Mouse (Mus musculus): ENCODE data around the gene Cmip.

Gene Cmip

GRCm38 (mm10) chr8:117294812-117295211 is 37.9 kb downstream of the Cmip start:
- DNase-seq (ENCODE audit: extremely low spot score, low spot score) = no peak

GRCm38 (mm10) chr8:117297913-117298518 is 41.2 kb downstream of the Cmip start:
- no peak for DNase-seq (ENCODE audit: extremely low spot score, low spot score)

- DNase-seq (ENCODE audit: extremely low spot score, low spot score) = no peak
Observed at GRCm38 (mm10) chr8:117299204-117299603, 42.3 kb downstream of the Cmip start.

- no peak for DNase-seq (ENCODE audit: extremely low spot score, low spot score)
Observed at GRCm38 (mm10) chr8:117300188-117300587, 43.3 kb downstream of the Cmip start.

- no peak for DNase-seq (ENCODE audit: extremely low spot score, low spot score)
Observed at GRCm38 (mm10) chr8:117301457-117302041, 44.7 kb downstream of the Cmip start.

- no peak for DNase-seq (ENCODE audit: extremely low spot score, low spot score)
Observed at GRCm38 (mm10) chr8:117302072-117302471, 45.2 kb downstream of the Cmip start.

GRCm38 (mm10) chr8:117303666-117304065 is 46.8 kb downstream of the Cmip start:
- no peak for DNase-seq (ENCODE audit: extremely low spot score, low spot score)

- no peak for DNase-seq (ENCODE audit: extremely low spot score, low spot score)
Observed at GRCm38 (mm10) chr8:117305405-117305804, 48.5 kb downstream of the Cmip start.

- no peak for DNase-seq (ENCODE audit: extremely low spot score, low spot score)
Observed at GRCm38 (mm10) chr8:117306756-117307155, 49.9 kb downstream of the Cmip start.

GRCm38 (mm10) chr8:117307221-117307620 is 50.4 kb downstream of the Cmip start:
- no peak for DNase-seq (ENCODE audit: extremely low spot score, low spot score)

- DNase-seq (ENCODE audit: extremely low spot score, low spot score) = no peak
Observed at GRCm38 (mm10) chr8:117308303-117309095, 51.6 kb downstream of the Cmip start.

GRCm38 (mm10) chr8:117309653-117310274 is 52.9 kb downstream of the Cmip start:
- no peak for DNase-seq (ENCODE audit: extremely low spot score, low spot score)

- DNase-seq (ENCODE audit: extremely low spot score, low spot score) = no peak
Observed at GRCm38 (mm10) chr8:117310961-117311561, 54.2 kb downstream of the Cmip start.

- DNase-seq (ENCODE audit: extremely low spot score, low spot score) = peak; percentile 53
Observed at GRCm38 (mm10) chr8:117314308-117314953, 57.6 kb downstream of the Cmip start.

GRCm38 (mm10) chr8:117315727-117316126 is 58.9 kb downstream of the Cmip start:
- DNase-seq (ENCODE audit: extremely low spot score, low spot score) = no peak

GRCm38 (mm10) chr8:117317478-117317877 is 60.6 kb downstream of the Cmip start:
- DNase-seq (ENCODE audit: extremely low spot score, low spot score) = no peak

GRCm38 (mm10) chr8:117318911-117319826 is 62.3 kb downstream of the Cmip start:
- no peak for DNase-seq (ENCODE audit: extremely low spot score, low spot score)

- no peak for DNase-seq (ENCODE audit: extremely low spot score, low spot score)
Observed at GRCm38 (mm10) chr8:117320616-117321015, 63.8 kb downstream of the Cmip start.

GRCm38 (mm10) chr8:117321232-117321631 is 64.4 kb downstream of the Cmip start:
- no peak for DNase-seq (ENCODE audit: extremely low spot score, low spot score)

- DNase-seq (ENCODE audit: extremely low spot score, low spot score) = no peak
Observed at GRCm38 (mm10) chr8:117322021-117322420, 65.2 kb downstream of the Cmip start.

Measured in neural tube, embryonic 10.5 days (tissue).